Mouse (Mus musculus): ENCODE data around the gene Tceal1. TPM values are rescaled to one million over a fixed set of nuclear protein-coding genes. Genes with fewer than 3 reads are reported as not detected.
"Not testable (repeated sequence)": the region's sequence is repeated elsewhere in the genome, so short reads cannot be mapped to it uniquely, and the experiment has no call there.

Tceal1 gene
- 13.8 and 14.9 TPM in 2 replicates for polyA plus RNA-seq (2015; fragmentation: Nextera tagmentation; extraction: Ambion mirVana)

- peak within 1 kb of the TSS; percentile 26 for H3K9ac ChIP-seq
- peak; percentile 88 for ATAC-seq (ENCODE audit: insufficient number of reproducible peaks, low FRiP score, low TSS enrichment, low read depth)
Measured at GRCm38 (mm10) chrX:136707446-136708167, at the start of gene Tceal1. Gene Tceal1, plus strand, starts transcription at chrX:136707982.

DNA sequence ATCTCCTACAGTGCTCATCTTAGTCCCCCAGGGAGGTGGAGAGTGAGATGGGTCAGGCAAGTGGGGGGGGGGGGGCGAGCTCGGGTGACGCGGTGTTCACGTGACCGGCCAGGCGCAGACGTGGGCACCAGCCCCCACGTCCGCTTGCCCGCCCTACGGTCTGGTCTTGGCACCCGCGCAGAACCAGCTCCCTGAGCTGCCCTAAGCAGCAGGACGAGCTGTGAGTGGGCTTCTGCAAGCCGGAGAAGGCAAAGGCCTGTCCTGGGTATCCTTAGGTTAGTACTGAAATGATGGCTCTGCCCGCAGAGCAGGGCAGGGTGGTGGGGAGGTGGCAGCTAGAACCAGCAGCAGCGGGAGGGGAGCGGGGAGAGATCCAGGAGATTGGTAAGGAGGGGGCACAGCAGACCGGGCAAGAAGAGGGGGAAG, 41.5 kb upstream of the Tceal1 start:
- Histone ChIP-seq H3K27ac (replicated peaks) (no peak overlapping the region), H3K4me2 (replicated peaks) (peak overlapping the region; percentile 49), H3K36me3 (no peaks in the 10 kb centered on the region), H3K9me3 (replicated peaks) (no peaks in the 10 kb centered on the region), H3K9ac (peak overlapping the region; percentile 26; the same call in 1 of the 2 replicates), H3K4me1 (no peaks in the 10 kb centered on the region), H3K4me3 (replicated peaks) (peak overlapping the region; percentile 45), H3K27me3 (0 out of 2 replicates have a peak, but pooled peaks cover 3% of the 10 kb centered on the region)
- ATAC-seq (ENCODE audit: insufficient number of reproducible peaks, low FRiP score, low TSS enrichment, low read depth) = 0 out of 2 replicates have a peak, but pooled peaks have one; percentile 19
- 22% methylated on average over 16 of the region's 20 CpGs for WGBS

More at GRCm38 (mm10) chrX:136707446-136708167, at the start of gene Tceal1:
- no peaks in the 10 kb centered on the region for H3K4me1 ChIP-seq
- peak within 1 kb of the TSS; percentile 52 for H3K4me2 ChIP-seq (replicated peaks)
- WGBS = 15% methylated on average over 15 of the region's 15 CpGs
- H3K9me3 ChIP-seq (replicated peaks) = no peaks in the 10 kb centered on the region
- no peaks in the 10 kb centered on the region for H3K27me3 ChIP-seq
- H3K36me3 ChIP-seq = no peaks in the 10 kb centered on the region
- H3K4me3 ChIP-seq (replicated peaks) = peak within 1 kb of the TSS; percentile 52
- peak within 1 kb of the TSS; percentile 80 for H3K27ac ChIP-seq (replicated peaks)

DNA sequence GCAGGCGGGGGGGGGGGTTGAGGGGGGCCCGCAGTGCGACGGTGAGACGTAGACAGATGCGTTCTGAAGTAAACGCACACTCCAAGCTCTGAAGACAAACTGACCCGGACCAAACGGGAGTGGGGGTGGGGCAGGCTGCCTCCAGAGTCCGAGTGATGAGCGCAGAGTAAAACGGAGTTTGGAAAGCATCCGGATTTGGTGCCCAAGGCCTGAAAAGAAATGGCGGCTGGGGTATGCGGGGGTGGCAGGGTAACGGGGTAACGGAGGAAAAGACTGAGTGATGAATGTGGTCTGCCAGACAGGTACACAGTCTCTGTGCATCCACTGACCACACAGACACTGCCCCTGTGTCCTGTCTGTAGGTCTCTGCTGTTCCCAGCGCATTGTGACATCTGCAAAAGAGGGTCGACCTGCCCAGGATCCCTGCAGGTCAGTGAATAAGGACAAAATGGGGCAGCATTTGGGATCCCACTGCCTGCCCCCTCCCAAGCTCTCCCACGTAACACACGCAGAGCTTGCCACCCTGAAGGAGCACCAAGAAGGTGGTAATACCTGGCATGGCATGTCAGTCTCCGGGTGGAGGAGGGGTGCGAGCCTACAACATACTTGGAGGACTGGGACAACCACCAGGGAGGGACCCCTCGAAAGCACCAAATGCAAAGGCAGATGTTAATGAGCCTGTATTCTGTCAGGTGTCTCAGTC, 40.9 kb upstream of the Tceal1 start:
- H3K4me1 ChIP-seq; H3K27ac ChIP-seq (replicated peaks); H3K36me3 ChIP-seq; ATAC-seq (ENCODE audit: insufficient number of reproducible peaks, low FRiP score, low TSS enrichment, low read depth); H3K27me3 ChIP-seq; H3K9ac ChIP-seq; H3K9me3 ChIP-seq (replicated peaks): not testable (repeated sequence)
- peak overlapping the region; percentile 45 for H3K4me3 ChIP-seq (replicated peaks)
- WGBS = 25% methylated on average over 23 of the region's 24 CpGs
- peak overlapping the region; percentile 49 for H3K4me2 ChIP-seq (replicated peaks)

DNA sequence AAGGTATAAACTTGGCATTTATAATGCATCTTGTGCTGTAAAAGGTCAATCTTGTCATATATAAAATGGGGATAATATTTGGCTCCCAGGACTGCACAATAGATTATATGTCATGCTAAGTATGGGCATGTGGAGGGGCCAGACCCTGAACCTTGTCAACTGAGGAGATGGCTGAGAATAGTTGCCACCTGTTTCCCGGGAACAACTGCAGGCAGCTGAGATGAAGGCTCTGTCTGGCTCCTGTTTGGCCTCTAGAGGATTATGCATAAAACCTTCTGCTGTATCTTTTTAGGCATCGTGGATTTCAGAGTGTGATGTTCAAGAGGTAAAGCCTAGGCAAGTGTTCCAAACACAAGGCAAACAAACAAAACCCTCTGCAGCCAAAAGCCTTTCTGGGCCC, 39.0 kb upstream of the Tceal1 start:
- WGBS = 49% methylated on average over 2 of the region's 2 CpGs
- Histone ChIP-seq H3K9me3 (replicated peaks) (no peaks in the 10 kb centered on the region), H3K27me3 (0 out of 2 replicates have a peak, but pooled peaks cover 3% of the 10 kb centered on the region), H3K4me3 (replicated peaks) (no peak overlapping the region), H3K4me2 (replicated peaks) (no peak overlapping the region), H3K4me1 (no peaks in the 10 kb centered on the region), H3K27ac (replicated peaks) (no peak overlapping the region), H3K36me3 (no peaks in the 10 kb centered on the region), H3K9ac (no peak overlapping the region)
- no peak for ATAC-seq (ENCODE audit: insufficient number of reproducible peaks, low FRiP score, low TSS enrichment, low read depth)

DNA sequence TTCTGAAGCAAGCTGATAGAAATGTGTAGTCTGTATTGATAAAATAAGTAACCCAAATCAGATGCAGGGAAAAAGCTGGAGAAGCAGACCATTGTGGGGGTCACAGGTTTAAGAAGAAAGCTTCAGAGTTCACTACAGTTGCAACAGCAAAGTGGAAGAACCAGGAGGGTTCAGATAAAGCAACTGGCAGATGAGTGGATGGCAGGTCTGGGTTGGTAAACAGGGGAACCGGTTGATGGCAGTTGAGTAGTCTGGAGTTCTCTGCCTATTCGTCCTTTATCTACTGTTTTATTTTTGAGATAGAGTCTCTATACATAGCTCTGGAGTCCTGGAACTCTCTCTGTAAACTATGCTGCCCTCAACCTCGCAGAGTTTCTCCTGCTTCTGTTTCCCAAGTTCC, 26.8 kb upstream of the Tceal1 start:
- Histone ChIP-seq H3K27me3 (no peaks in the 10 kb centered on the region), H3K36me3 (no peaks in the 10 kb centered on the region), H3K4me2 (replicated peaks) (no peak overlapping the region), H3K9me3 (replicated peaks) (no peaks in the 10 kb centered on the region), H3K9ac (no peak overlapping the region), H3K4me3 (replicated peaks) (no peak overlapping the region), H3K4me1 (no peaks in the 10 kb centered on the region), H3K27ac (replicated peaks) (no peak overlapping the region)
- 72% methylated on average over 3 of the region's 3 CpGs for WGBS
- ATAC-seq (ENCODE audit: insufficient number of reproducible peaks, low FRiP score, low TSS enrichment, low read depth) = no peak

- H3K27ac ChIP-seq (replicated peaks); ATAC-seq (ENCODE audit: insufficient number of reproducible peaks, low FRiP score, low TSS enrichment, low read depth): not testable (repeated sequence)
Measured at GRCm38 (mm10) chrX:136691606-136692293, 16.0 kb upstream of the Tceal1 start.

GRCm38 (mm10) chrX:136692294-136692675, 15.5 kb upstream of the Tceal1 start:
- Histone ChIP-seq H3K4me1 (no peaks in the 10 kb centered on the region), H3K4me3 (replicated peaks) (no peak overlapping the region), H3K27me3 (no peaks in the 10 kb centered on the region), H3K36me3 (no peaks in the 10 kb centered on the region), H3K4me2 (replicated peaks) (no peak overlapping the region), H3K9me3 (replicated peaks) (no peaks in the 10 kb centered on the region), H3K27ac (replicated peaks) (no peak overlapping the region), H3K9ac (no peak overlapping the region)
- no peak for ATAC-seq (ENCODE audit: insufficient number of reproducible peaks, low FRiP score, low TSS enrichment, low read depth)
- WGBS = 86% methylated on average over 4 of the region's 4 CpGs

More at GRCm38 (mm10) chrX:136691606-136692293, 16.0 kb upstream of the Tceal1 start:
- H3K9me3 ChIP-seq (replicated peaks); H3K27me3 ChIP-seq; H3K36me3 ChIP-seq; H3K4me3 ChIP-seq (replicated peaks); H3K4me2 ChIP-seq (replicated peaks); H3K4me1 ChIP-seq; H3K9ac ChIP-seq: not testable (repeated sequence)
- 53% methylated on average over 3 of the region's 3 CpGs for WGBS

GRCm38 (mm10) chrX:136693196-136693595, 14.6 kb upstream of the Tceal1 start:
- Histone ChIP-seq H3K4me2 (replicated peaks) (no peak overlapping the region), H3K4me3 (replicated peaks) (no peak overlapping the region), H3K27me3 (no peaks in the 10 kb centered on the region), H3K9ac (no peak overlapping the region), H3K36me3 (no peaks in the 10 kb centered on the region), H3K4me1 (no peaks in the 10 kb centered on the region), H3K27ac (replicated peaks) (no peak overlapping the region), H3K9me3 (replicated peaks) (no peaks in the 10 kb centered on the region)
- WGBS = 88% methylated on average over 5 of the region's 5 CpGs
- ATAC-seq (ENCODE audit: insufficient number of reproducible peaks, low FRiP score, low TSS enrichment, low read depth) = no peak

DNA sequence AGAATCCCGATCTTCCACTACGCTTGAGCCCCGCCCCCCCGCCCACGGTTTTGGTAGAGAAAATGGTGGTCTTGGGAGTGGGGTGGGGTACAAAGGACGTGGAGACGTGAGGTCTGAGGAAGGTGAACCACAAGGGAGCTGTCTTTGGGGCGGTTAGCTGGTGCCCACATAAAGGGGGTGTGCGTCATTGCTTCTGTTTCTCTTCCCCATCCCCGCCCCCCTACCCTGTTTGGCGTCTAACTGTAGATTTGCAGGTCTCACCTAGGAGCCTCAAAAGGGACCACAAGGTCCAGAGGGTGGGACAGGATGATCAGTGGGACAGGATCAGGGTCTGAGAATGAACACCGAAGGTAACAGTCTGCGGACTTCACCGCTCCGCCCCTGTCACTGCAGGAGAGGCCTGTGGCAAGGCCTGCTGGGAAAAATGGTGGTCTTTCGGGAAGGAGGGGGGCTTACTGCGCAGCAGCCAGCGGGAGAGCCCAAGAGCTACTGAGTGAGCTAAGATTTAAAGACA, 443 bp downstream of the Tceal1 start:
- peak; percentile 78 for ATAC-seq (ENCODE audit: insufficient number of reproducible peaks, low FRiP score, low TSS enrichment, low read depth)
- Histone ChIP-seq H3K27me3 (no peaks in the 10 kb centered on the region), H3K4me1 (no peaks in the 10 kb centered on the region), H3K9ac (peak overlapping the region; percentile 26), H3K4me3 (replicated peaks) (peak overlapping the region; percentile 52), H3K36me3 (no peaks in the 10 kb centered on the region), H3K9me3 (replicated peaks) (no peaks in the 10 kb centered on the region), H3K4me2 (replicated peaks) (peak overlapping the region; percentile 52), H3K27ac (replicated peaks) (peak overlapping the region; percentile 80)
- 12% methylated on average over 18 of the region's 18 CpGs for WGBS

- Histone ChIP-seq H3K4me1 (no peaks in the 10 kb centered on the region), H3K36me3 (no peaks in the 10 kb centered on the region), H3K27ac (replicated peaks) (peak overlapping the region; percentile 80), H3K4me2 (replicated peaks) (peak overlapping the region; percentile 52), H3K4me3 (replicated peaks) (peak overlapping the region; percentile 52), H3K9ac (peak overlapping the region; percentile 26; the same call in 1 of the 2 replicates), H3K9me3 (replicated peaks) (no peaks in the 10 kb centered on the region), H3K27me3 (no peaks in the 10 kb centered on the region)
- no peak for ATAC-seq (ENCODE audit: insufficient number of reproducible peaks, low FRiP score, low TSS enrichment, low read depth)
- WGBS = 23% methylated on average over 14 of the region's 14 CpGs
Measured at GRCm38 (mm10) chrX:136708782-136709181, 1.0 kb downstream of the Tceal1 start.
